Mouse (Mus musculus) thymus, adult 2 months (tissue): ENCODE measurements around the gene Wdr63.

Experiments used
- CTCF ChIP-seq: fragments of 200-500 bp; IDR thresholded peaks from 2 replicates; pipeline ENCODE4 v1.5.1; 2012; ENCODE audit warnings: mild to moderate bottlenecking, control low read depth, low read length, moderate library complexity, borderline replicate concordance; ENCODE audit not compliant: control insufficient read depth, poor library complexity, insufficient read depth; ENCODE audit errors: extremely low read depth
- POLR2A ChIP-seq: fragments of 200-500 bp; IDR thresholded peaks from 2 replicates; pipeline ENCODE4 v1.6.1; 2012; ENCODE audit warnings: mild to moderate bottlenecking, low read length, control low read depth, moderate library complexity; ENCODE audit not compliant: control insufficient read depth, poor library complexity, insufficient read depth; ENCODE audit errors: extremely low read depth

- TF ChIP-seq POLR2A (no peak), CTCF (no peak)
These were observed 26.9 kb upstream of the Wdr63 start for GRCm38 (mm10) chr3:146134834-146135233.
